Mouse (Mus musculus): Measurements from ENCODE around the gene Olfr1362.

Olfr1362 gene

GRCm38 (mm10) chr13:21613922-21614321 is at the start of gene Olfr1362:
Gene Olfr1362, minus strand, starts transcription at chr13:21614022.
- DNase-seq, result no peak

GRCm38 (mm10) chr13:21663286-21663685 is 49.5 kb upstream of the Olfr1362 start, which contains the start of gene Olfr1361:
Gene Olfr1361, minus strand, starts transcription at chr13:21663386.
- no peak for DNase-seq

- DNase-seq, result no peak
Measured at GRCm38 (mm10) chr13:21642418-21642817, 28.6 kb upstream of the Olfr1362 start, which contains the start of gene Olfr11. Gene Olfr11, minus strand, starts transcription at chr13:21642518.

DNA sequence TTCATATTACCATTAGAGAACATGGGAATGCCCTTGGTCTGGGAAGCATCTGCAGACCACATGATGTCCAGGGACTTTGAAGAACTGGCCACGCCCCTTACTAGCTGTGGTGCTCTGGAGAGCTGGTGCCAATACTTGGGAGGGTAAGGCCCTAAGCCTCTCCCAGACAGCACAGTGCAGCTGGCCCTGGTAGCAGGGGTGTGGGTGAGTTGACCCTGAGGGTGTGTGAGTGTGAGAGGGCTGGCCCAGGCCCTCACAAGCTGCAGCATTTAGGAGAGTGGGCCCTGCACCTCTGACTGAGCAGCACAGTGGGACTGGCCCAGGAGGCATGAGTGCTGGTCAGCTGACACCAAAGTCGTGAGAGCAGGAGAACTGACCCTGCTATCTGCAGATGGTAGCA is 22.2 kb downstream of the Olfr1362 start:
- no peak for DNase-seq

DNA sequence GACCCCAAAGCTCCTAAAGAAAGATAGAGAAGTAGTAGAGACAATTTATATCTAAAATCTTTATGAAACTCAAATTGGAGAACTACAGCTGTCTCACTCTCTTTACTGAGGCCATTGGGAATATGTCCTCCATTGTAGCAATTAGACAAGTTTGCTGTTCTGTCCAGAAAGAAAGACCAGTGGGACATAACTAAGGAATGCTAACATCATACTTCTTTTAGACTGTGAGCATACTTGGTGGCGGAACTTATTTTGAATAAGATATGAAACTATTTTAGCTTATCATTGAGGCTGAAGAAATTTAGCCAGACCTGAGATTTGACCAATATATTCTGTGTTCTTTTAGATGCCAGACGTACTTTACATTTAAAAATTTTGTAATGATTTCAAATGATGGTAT is 32.2 kb downstream of the Olfr1362 start, which contains the start of gene Olfr1364:
TSS of gene Olfr1364 (minus strand) at position 101 of the 400 bp plus-strand sequence.
- no peak for DNase-seq
